Mouse (Mus musculus): ENCODE results near the gene Noto.

Noto gene

DNA sequence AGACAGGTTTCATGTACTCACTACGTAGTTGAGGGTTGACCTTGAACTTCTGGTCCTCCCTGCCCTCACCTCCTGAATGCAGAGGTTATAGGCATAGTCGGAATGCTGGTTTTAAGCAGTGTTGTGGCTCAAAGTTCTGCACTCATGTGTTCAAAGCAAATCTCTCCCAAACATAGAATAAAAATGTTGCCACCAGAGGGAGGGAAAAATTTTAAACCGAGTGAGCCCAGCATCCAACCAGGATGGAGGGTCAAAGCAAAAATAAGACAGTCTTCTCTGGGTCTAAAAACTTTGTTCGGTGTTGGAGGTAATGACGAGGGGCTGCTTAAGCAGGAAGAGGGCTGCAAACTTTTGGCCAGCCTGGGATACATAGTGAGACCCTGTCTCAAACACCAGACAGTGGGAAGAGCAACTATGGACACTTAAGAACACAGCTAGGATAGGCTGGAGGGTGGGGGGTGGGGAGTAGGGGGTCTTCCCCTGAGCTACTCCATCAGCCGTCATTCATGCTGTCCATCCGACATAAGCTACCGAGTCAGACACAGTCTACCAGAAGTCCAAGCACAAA lies 7.7 kb downstream of the Noto start:
- in situ Hi-C loops (cut with MboI, MseI) = no loop called here

DNA sequence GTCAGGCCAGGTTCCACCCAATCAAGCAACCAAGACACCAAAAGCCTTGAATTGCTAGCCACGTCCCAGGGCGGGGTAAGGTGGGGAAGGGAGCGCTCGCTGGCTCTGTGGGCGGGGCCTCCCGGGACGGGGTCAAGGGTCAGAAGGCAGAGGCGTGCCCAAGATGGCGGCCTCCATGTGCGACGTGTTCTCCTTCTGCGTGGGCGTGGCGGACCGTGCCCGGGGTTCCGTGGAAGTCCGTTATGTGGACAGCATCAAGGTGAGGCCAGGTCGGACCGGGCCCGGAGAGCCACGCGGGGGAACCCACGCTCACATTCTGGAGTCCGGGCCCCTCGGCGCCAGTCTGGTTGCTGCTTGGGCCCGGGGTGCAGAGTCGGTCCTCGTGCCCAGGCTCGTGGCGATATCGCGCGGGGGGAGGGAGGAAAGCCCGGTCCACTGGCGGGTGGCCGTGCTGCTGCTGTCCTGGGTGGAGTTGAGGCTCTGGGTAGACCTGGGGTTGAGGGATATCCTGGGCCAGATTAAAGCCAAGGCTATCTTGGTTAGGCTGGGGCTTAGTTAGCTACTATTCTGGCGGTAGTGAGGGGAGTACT lies 8.3 kb downstream of the Noto start, which contains the start of gene Smyd5:
Gene Smyd5 (plus strand): TSS at position 148 of the 590 bp plus-strand sequence.
- in situ Hi-C loops (cut with MboI, MseI) = no loop called here

DNA sequence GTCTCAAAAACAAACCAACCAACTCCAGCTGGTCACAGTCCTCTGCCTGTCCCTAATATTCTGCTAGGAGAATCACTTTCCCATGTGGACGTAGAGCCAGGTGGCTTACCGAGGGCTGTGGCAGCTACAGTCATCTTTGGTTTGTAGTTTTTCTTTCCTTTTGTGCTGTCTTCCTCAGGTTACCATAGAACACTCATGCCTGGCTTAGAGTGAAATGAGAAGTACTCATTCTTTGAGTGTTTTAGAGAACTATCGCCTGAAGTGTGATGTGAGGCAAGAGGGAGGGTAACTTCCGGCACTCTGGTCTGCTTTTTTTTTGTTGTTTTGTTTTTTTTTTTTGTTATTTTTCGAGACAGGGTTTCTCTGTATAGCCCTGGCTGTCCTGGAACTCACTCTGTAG lies 10.2 kb downstream of the Noto start:
- in situ Hi-C loops (cut with MboI, MseI) = no loop called here

DNA sequence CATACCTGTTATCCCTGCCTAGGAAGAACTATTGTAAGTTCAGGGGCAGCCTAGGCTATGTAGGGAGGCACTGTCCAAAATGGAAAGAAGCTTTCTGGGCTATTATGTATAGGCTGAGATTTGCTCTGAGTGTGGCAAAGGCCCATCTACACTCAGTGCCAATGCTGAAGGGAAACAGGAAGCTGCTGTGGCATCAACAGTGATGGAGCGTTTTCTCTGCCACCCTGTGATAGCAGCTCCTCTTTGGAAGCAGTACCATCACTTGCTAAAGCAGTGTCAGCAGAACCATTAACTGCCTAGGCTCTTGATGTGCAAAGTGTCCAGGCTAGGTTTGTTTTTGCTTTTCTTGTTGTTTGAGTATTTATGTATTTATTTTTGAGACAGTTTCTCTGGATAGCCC lies 12.5 kb downstream of the Noto start:
- in situ Hi-C loops (cut with MboI, MseI) = no loop called here

DNA sequence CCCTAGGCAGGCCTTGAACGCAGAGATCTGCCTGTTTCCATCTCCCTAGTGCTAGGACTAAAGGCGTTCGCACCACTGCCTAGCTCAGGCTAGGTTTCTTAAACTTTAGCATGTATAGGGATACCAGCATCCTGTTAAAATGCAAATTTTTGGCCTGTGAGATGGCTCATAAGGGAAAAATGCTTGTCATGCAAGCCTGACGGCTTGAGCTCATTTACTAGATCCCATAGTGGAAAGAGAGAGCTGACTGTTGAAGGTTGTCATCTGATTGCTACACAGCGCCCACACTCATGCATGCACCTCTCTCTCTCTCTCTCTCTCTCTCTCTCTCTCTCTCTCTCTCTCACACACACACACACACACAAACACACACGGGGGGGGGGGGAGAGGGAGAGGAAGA lies 12.9 kb downstream of the Noto start:
- in situ Hi-C loops (cut with MboI, MseI) = no loop called here

DNA sequence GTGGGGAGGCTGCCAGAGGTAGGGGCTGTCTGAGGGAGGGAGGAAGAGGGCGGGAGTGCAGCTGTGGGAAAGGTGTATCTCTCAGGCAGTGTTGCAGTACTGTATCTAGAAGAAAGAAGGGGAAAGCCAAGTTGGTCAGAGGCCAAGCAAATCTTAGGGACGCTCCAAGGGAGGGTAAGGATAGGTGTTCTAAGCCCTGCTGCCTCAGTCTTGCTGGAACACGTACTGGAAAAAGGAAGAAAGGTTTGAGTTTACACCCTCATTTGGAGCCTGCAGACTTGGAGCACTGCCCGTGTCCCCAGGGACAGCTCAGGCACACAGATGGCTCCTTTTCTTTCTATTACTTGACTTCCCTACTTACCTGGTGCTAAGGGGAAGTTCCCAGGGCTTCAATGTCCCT lies 17.5 kb downstream of the Noto start:
- in situ Hi-C loops (cut with MboI, MseI) = no loop called here

DNA sequence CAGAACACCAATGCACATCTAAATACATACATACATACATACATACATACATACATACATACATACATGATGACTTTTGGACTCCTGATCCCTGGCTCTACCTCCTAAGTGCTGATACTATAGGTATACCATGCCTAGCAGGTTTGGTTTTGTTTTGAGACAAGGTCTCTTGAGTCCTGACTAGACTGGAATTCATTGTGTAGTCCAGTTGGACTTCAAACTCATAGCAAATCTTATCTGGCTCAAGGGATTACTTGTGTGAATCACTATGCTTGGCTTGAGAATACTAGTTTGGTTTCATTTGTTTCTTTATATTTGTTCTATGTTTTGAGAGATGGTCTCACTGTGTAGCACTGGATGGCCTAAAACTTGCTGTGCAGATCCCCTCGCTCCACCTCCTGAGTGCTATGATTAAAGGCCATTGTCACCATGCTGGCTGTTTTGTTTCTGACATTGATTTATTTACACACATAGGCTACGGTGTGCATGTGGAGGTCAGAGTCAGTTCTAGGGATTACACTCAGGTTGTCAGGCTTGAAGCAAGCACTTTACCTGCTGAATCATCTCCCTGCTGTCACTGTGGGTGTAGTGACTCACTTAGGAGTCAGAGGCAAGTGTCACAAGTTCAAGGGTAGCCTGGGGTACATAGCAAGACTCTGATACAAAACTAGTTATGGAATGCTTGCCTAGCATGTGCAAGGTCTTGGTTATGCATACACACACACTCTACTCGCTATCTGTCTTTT lies 20.0 kb downstream of the Noto start:
- in situ Hi-C loops (cut with MboI, MseI) = no loop called here

DNA sequence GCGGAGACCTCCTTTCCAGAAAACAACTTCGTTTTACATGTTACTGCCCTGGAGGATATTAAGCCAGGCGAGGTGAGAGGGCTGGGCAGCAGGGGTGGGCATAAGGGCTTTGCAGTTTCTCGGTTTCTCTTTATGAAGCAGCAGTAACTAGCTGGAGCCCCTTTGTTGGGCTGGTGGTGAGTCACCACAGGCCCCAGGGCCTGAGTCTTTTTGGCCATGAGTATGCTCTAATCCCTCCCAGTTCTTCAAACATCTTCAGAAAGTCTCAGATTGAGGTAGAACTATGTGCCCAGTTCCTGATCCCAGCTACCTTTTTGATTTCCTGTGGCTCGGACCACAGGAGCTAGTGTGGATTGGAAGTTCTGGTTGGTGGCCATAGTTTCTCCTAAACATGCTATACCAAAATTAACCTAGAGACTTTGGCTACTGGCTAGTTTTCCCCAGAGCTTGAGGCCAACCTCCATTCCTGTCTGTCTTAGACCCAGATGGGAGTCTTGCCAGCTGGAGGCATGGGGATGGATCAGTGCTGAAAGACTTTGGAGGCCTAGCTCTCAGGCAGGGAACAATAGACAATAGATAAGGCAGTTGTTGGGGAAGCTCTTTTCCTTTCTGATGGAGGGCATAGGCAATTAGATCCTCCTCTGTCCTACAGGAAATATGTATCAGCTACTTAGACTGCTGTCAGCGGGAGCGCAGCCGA lies 20.7 kb downstream of the Noto start:
- in situ Hi-C loops (cut with MboI, MseI) = no loop called here

DNA sequence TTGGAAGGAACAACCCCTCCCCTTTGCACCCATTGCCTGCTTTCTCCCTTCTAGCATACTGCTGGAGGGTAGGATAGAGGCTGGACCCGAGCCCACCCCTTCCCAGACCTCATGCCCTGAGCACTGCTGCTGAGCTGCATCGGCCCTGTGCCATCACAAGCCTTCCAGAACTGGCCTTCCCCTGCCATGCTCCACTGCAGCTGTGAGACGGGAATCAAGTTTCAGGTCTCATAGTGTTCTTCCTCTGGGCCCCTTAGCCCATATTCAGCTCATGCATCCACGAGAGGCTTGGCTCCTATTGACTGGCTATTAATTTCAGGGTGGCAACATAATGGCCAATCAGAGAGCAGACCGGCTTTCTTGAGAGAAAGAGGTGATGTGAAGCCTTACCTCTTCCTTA lies 21.6 kb downstream of the Noto start:
- in situ Hi-C loops (cut with MboI, MseI) = no loop called here

DNA sequence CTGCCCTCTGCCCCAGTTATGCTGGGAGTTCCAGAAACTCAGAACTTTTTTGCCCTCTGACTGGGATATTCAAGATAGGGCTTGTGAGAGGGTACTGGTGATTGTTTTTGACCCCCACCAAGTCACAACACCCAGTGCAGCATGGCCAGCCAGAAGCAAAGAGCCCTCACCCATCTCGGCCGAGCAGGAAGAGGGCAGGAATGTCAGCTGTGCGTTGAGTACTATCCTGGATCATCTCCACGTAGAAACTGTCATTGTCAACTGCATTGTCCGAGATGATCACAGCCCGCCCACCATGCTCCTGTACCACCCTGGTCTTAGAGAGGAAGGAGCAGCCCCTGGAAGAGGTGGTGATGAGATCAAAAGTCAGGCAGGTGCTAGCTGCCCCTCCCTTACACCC lies 23.7 kb downstream of the Noto start:
- in situ Hi-C loops (cut with MboI, MseI) = no loop called here

DNA sequence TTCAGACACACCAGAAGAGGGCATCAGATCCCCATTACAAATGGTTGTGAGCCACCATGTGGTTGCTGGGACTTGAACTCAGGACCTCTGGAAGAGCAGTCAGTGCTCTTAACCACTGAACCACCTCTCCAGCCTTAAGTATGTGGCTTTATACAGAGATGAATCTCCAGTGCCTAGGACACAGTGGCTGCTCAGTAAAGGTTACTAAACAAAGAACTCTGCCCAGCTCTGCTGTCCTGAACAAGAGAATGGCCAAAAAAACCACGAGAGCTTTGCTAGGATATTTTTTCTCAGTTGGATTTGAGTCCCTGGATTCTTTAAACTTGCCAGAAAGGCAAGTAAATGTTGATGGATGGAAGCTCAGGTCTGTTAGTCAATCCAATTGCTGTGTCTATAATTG lies 26.5 kb downstream of the Noto start:
- in situ Hi-C loops (cut with MboI, MseI) = loop anchor here (10.0 kb wide), 1 partner anchor 515 kb away; the partner anchor contains the start of gene Dusp11

DNA sequence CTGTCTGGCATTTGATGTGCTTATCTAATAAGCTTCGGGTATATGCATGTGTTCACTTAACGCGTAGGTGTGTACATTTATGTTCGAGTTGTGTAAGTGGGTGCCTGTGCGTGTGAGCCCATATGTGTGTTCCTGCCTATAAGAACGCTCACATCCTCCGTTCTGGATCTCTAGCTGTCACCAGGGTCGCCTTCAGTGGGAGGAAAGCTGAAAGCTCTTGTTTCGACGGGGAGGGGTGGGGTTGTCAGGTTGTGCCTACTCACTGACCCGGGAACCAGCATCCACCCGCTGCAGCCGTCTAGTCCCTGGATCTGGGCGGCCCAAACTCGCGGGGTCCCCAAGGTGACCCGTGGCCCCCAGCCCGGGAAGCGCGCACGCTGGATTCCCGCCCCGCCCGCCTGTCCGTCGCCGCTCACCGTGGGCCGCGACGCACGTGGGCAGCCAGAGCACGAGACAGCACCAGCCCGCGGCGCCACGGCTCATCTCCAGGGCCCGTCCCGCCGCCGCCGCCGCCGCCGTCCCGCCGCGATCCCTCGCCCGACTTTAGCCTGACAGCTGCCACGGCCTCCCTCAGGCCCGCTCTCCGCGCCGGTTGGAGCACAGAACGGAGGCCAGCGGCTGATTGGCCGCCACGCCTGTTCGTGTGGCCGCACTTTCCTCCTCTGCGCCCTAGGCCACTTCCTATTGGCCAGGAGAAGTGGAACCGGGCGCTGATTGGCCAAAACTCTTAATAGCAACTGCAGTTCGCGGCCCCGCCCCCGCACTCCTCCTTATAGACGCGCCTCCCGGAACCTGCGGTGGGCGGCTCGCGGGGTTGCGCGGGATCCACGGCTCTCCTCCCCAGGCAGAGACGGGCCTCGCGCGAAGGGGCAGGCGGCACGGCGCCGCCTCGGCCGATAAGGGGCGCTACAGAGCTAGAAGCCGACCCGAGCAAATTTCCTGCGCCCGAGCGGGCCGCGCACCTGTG lies 27.3 kb downstream of the Noto start, which contains the start of gene Cct7:
Gene Cct7 (plus strand): TSS at position 818 of the 967 bp plus-strand sequence.
- in situ Hi-C loops (cut with MboI, MseI) = loop anchor here (10.0 kb wide), 1 partner anchor 514 kb away; the partner anchor contains the start of gene Dusp11

DNA sequence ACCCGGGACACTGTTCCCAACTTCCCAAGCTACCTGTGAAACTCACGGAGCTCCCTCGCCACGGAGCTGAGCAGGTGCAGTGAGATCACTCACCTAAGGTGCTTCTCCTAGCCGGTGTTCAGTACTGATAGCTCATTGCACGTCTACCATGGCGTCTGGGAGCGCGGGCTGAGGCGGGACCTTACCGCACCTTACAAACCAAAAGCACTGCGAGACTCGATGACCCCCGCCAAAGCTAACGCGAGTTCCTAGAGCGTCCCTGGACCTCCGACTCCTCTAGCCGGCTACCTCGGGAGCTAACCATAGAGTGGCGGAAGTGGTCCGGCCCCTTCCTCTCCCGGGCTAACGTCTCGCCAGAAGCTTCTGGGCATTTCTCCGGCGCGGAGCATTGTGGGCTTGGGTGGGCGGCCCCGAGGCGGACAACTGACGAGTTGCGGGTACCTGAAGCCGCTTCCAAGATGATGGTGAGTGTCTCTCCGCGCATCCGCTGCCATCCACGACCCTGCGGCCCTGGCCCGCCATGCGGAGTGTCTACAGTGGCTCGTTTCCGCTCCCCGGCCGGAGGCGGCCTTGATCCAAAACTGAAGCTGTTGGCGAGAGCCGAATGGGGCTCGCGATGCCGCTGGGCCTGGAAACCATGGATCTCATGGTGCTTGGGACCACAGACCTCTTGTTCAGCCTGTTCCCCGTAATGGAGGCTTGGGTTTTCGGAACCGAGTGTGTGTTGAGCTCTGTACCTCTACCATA lies 28.2 kb downstream of the Noto start, which contains the start of gene Pradc1:
Gene Pradc1 (minus strand): TSS at position 307 of the 747 bp plus-strand sequence.
- in situ Hi-C loops (cut with MboI, MseI) = loop anchor here (10.0 kb wide), 1 partner anchor 513 kb away; the partner anchor contains the start of gene Dusp11

DNA sequence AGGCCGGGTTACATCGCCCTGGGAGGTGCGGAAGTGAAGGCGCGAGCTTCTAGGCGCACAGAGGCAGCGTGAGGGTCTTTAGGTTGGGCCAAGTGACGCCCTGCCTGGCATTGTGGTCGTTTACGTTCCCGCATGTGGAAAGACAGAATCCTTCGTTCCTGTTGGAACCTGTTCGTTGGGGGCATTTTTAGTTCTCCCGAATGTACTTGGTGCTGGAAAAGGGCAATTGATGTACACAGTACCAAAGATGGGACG lies 28.7 kb downstream of the Noto start:
- in situ Hi-C loops (cut with MboI, MseI) = loop anchor here (10.0 kb wide), 1 partner anchor 512 kb away; the partner anchor contains the start of gene Dusp11

DNA sequence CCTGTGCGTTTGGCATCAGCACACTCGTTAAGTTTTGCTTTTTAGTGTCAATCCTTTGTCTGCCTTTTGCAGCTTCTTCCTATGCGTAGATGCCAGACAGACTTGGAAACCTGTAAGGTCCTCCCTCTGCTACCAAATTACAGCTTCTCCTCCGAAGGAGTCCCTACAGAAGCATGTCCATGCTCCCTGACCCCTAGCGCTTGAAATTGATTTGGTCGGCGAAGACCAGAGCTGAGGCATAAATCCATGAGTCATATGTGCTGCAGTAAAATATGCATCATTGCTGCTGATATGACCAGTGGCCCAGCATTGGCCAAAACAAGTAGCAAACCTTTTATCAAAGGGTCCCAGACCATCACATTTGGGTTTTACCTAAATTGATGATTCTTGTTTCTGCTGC lies 29.1 kb downstream of the Noto start:
- in situ Hi-C loops (cut with MboI, MseI) = loop anchor here (10.0 kb wide), 1 partner anchor 512 kb away; the partner anchor contains the start of gene Dusp11

DNA sequence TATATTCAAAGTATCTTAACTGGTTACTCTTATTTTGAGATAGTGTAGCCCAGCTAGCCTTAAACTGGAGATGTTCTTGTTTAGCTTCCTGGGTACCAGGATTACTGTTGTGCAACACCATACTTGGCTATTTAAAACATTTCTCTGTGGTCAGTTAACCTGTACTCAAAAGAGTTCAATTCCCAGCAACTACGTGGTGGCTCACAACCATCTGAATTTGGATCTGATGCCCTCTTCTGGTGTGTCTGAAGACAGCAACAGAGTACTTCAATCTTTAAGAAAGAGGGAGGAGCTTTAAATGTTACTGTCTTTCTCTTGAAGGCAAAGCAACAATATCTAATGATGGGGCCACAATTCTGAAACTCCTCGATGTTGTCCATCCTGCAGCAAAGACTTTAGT lies 35.9 kb downstream of the Noto start:
- in situ Hi-C loops (cut with MboI, MseI) = loop anchor here (10.0 kb wide), 1 partner anchor 505 kb away; the partner anchor contains the start of gene Dusp11

DNA sequence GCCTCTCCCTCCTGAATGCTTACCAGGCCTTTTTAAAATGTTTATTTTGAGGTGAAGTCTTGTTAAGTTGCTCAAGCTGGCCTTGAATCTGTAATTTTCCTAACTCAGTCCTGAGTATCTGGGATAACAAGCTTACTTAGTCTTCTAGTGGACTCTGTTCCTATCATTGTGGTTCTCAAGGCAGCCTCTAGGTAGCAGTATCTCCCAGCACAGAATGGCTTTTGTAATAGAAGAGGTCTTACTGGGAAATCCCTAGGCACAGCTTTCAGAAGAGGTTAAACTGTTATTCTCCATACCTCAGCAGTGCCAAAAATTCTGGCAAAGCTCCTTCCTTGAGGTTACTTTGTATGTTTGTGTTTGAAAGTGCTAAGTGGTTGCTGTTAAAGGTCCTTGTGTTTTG lies 41.7 kb downstream of the Noto start:
- in situ Hi-C loops (cut with MboI, MseI) = no loop called here

DNA sequence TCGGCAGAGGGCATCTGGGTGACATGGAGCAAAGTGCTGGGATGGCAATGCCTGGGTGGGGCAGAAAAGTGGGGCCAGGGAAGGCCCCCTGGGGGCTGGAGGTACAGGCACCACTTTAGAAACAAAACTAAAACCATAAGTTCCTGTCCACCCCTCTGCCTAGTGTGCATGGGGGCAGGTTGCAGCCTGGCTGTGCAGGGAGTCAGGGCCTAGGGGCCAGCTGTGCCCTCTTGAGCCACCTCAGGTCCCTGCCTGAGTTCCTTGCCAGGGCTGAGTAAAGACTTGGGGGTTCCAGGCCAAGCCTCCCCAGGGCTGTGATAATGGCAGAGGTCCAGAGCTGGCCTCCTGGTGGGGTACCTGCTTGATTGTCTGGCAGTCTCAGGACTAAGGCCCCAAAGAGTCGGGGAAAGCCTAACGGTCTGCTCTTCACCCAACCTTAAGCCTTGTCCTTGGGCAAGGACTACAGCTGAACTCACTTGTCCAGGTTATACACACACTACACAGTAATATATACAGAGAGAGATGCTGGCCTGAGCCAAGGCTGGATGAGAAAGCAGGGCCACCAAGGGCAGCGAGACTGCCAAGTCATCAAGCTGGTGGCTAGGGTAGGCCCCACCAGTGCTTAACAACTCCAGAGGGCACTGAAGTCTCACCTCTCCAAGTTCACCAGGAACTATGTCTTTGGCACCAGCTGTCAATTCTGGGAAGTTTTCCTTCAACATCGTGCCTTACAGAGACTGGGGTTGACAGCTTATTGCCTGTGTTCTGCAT lies 46.2 kb downstream of the Noto start:
- in situ Hi-C loops (cut with MboI, MseI) = no loop called here

DNA sequence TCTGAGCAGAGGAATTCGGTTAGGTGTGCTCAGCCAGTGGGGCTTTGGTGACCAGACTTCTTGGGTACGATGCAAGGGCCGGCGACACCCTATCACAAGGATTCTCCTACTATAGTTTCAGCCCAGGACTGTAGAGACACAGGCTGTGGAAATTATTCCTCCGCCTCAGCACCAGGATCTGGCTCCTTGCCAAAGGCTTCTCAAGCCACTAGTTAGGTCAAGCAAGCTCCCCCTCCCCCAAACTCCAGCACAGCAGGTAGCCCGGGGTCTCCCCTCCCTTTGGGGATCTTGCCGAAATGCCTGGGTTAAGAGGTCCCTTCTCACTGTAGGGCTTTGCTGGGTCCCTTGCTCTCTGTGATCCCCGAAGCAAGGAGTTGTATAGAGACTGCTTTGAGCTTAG lies 48.3 kb downstream of the Noto start:
- in situ Hi-C loops (cut with MboI, MseI) = no loop called here
